Mouse (Mus musculus): ENCODE results near the gene Abca2. TPM values are rescaled to one million over a fixed set of nuclear protein-coding genes. Genes with fewer than 3 reads are reported as not detected.

Abca2 gene
- total and polyA plus RNA-seq, 2 experiments from 2014 or later: 2.4 to 32.0 TPM

GRCm38 (mm10) chr2:25441067-25441466 lies 12.6 kb downstream of the Abca2 start:
- Histone ChIP-seq H3K4me1 (ENCODE audit: control insufficient read depth, insufficient read depth) (no peaks in the 10 kb centered on the region), H3K9me3 (replicated peaks; ENCODE audit: control insufficient read depth, low read length) (no peaks in the 10 kb centered on the region), H3K27ac (ENCODE audit: low read depth) (no peak overlapping the region), H3K9ac (replicated peaks; ENCODE audit: low read depth, low read length) (no peak overlapping the region), H3K27me3 (ENCODE audit: control insufficient read depth, insufficient read depth, low read length) (no peaks in the 10 kb centered on the region), H3K4me3 (ENCODE audit: low read depth, low read length) (no peak overlapping the region), H3K36me3 (replicated peaks; ENCODE audit: control insufficient read depth, insufficient read depth, low read length) (peaks cover 51% of the 10 kb centered on the region), H3K4me2 (ENCODE audit: low read depth, low read length) (no peak overlapping the region)
- DNase-seq (ENCODE audit: low spot score) (no peak), ATAC-seq (ENCODE audit: insufficient read depth, low read depth) (no peak)
- TF ChIP-seq EP300 (IDR thresholded peaks at IDR 0.05; ENCODE audit: low read depth) (no peak), CTCF (IDR thresholded peaks at IDR 0.05; ENCODE audit: low read depth) (no peak)
- WGBS: 80% methylated on average over 20 of the region's 20 CpGs

- WGBS: 78% methylated on average over 14 of the region's 14 CpGs
- H3K4me3 ChIP-seq (ENCODE audit: low read depth, low read length): no peak overlapping the region
- H3K9me3 ChIP-seq (replicated peaks; ENCODE audit: control insufficient read depth, low read length): no peaks in the 10 kb centered on the region
- ATAC-seq (ENCODE audit: insufficient read depth, low read depth) (no peak), DNase-seq (ENCODE audit: low spot score) (no peak)
- no peaks in the 10 kb centered on the region for H3K4me1 ChIP-seq (ENCODE audit: control insufficient read depth, insufficient read depth)
- no peaks in the 10 kb centered on the region for H3K27me3 ChIP-seq (ENCODE audit: control insufficient read depth, insufficient read depth, low read length)
- H3K4me2 ChIP-seq (ENCODE audit: low read depth, low read length): no peak overlapping the region
- no peak for TF ChIP-seq CTCF (IDR thresholded peaks at IDR 0.05; ENCODE audit: low read depth)
- TF ChIP-seq EP300 (IDR thresholded peaks at IDR 0.05; ENCODE audit: low read depth): no peak
- no peak overlapping the region for H3K9ac ChIP-seq (replicated peaks; ENCODE audit: low read depth, low read length)
- peaks cover 62% of the 10 kb centered on the region for H3K36me3 ChIP-seq (replicated peaks; ENCODE audit: control insufficient read depth, insufficient read depth, low read length)
- no peak overlapping the region for H3K27ac ChIP-seq (ENCODE audit: low read depth)
Observed at GRCm38 (mm10) chr2:25442682-25443081, 14.2 kb downstream of the Abca2 start.

DNA sequence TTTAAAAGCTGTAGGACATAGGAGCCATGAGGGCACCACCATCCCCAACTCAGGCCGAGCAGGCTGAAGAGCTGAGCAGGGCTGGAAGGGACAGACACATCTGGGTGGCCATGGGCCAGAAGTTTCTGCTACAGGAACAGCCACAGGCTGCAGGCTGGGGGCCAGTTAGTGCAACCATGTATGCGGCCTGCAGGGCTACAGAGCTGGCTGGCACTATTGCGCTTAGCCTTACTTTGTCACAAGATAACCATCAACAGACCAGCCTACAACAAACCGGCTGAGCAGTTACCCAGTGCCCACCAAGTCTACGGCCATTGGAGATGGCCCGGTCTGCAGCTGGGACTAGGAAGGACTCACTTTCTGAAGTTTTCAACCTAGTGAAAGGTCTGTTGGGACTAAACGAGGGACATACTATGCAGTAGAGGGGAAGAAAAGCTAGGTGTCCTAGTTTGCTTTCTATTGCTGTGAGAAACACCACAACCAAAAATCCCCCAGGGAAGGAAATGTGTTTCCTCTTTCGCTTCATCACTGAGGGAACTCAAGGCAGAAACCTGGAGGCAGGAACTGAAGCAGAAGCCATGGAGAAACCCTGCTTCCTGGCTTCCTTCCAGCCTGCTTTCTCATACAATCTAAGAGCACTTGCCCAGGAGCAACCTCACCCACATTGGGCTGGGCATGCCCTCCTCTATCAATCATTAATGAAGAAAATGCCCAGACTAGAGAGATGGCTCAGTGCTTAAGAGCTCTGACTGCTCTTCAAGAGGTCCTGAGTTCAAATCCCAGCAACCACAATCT lies 22.5 kb downstream of the Abca2 start:
- Histone ChIP-seq H3K27ac (ENCODE audit: low read depth) (no peak overlapping the region), H3K4me2 (ENCODE audit: low read depth, low read length) (no peak overlapping the region), H3K9me3 (replicated peaks; ENCODE audit: control insufficient read depth, low read length) (no peaks in the 10 kb centered on the region), H3K36me3 (replicated peaks; ENCODE audit: control insufficient read depth, insufficient read depth, low read length) (peaks cover 15% of the 10 kb centered on the region; the same call in 1 of the 2 replicates), H3K4me3 (ENCODE audit: low read depth, low read length) (no peak overlapping the region), H3K4me1 (ENCODE audit: control insufficient read depth, insufficient read depth) (no peaks in the 10 kb centered on the region), H3K27me3 (ENCODE audit: control insufficient read depth, insufficient read depth, low read length) (no peaks in the 10 kb centered on the region), H3K9ac (replicated peaks; ENCODE audit: low read depth, low read length) (no peak overlapping the region)
- WGBS: 70% methylated on average over 8 of the region's 8 CpGs
- ATAC-seq (ENCODE audit: insufficient read depth, low read depth) (no peak), DNase-seq (ENCODE audit: low spot score) (no peak)
- TF ChIP-seq CTCF (IDR thresholded peaks at IDR 0.05; ENCODE audit: low read depth) (no peak), EP300 (IDR thresholded peaks at IDR 0.05; ENCODE audit: low read depth) (no peak)

- H3K4me1 ChIP-seq (ENCODE audit: control insufficient read depth, insufficient read depth): no peaks in the 10 kb centered on the region
- H3K27ac ChIP-seq (ENCODE audit: low read depth): no peak overlapping the region
- H3K36me3 ChIP-seq (replicated peaks; ENCODE audit: control insufficient read depth, insufficient read depth, low read length): peaks cover 5% of the 10 kb centered on the region; the same call in 1 of the 2 replicates
- TF ChIP-seq CTCF (IDR thresholded peaks at IDR 0.05; ENCODE audit: low read depth) (no peak), EP300 (IDR thresholded peaks at IDR 0.05; ENCODE audit: low read depth) (no peak)
- H3K4me3 ChIP-seq (ENCODE audit: low read depth, low read length): no peak overlapping the region
- H3K9ac ChIP-seq (replicated peaks; ENCODE audit: low read depth, low read length): no peak overlapping the region
- no peak for DNase-seq (ENCODE audit: low spot score)
- H3K9me3 ChIP-seq (replicated peaks; ENCODE audit: control insufficient read depth, low read length): no peaks in the 10 kb centered on the region
- H3K27me3 ChIP-seq (ENCODE audit: control insufficient read depth, insufficient read depth, low read length): no peaks in the 10 kb centered on the region
- WGBS: 45% methylated on average over 1 of the region's 1 CpGs
- no peak for ATAC-seq (ENCODE audit: insufficient read depth, low read depth)
- H3K4me2 ChIP-seq (ENCODE audit: low read depth, low read length): no peak overlapping the region
Observed at GRCm38 (mm10) chr2:25452951-25453350, 24.4 kb downstream of the Abca2 start.

- Histone ChIP-seq H3K9me3 (replicated peaks; ENCODE audit: control insufficient read depth, low read length) (no peaks in the 10 kb centered on the region), H3K4me2 (ENCODE audit: low read depth, low read length) (no peak within 1 kb of the TSS), H3K27me3 (ENCODE audit: control insufficient read depth, insufficient read depth, low read length) (no peaks in the 10 kb centered on the region), H3K36me3 (replicated peaks; ENCODE audit: control insufficient read depth, insufficient read depth, low read length) (peaks cover 20% of the 10 kb centered on the region), H3K9ac (replicated peaks; ENCODE audit: low read depth, low read length) (no peak within 1 kb of the TSS), H3K27ac (ENCODE audit: low read depth) (no peak within 1 kb of the TSS), H3K4me1 (ENCODE audit: control insufficient read depth, insufficient read depth) (peaks cover 10% of the 10 kb centered on the region), H3K4me3 (ENCODE audit: low read depth, low read length) (no peak within 1 kb of the TSS)
- ATAC-seq (ENCODE audit: insufficient read depth, low read depth) (no peak), DNase-seq (ENCODE audit: low spot score) (no peak)
- no peak for TF ChIP-seq CTCF (IDR thresholded peaks at IDR 0.05; ENCODE audit: low read depth)
- no peak for TF ChIP-seq EP300 (IDR thresholded peaks at IDR 0.05; ENCODE audit: low read depth)
- 28% methylated on average over 14 of the region's 14 CpGs for WGBS
Observed at GRCm38 (mm10) chr2:25456205-25456953, 27.9 kb downstream of the Abca2 start, which contains the start of gene Clic3. TSS of gene Clic3 (plus strand) at chr2:25456838.
